Mouse (Mus musculus) forebrain, embryonic 13.5 days (tissue): ENCODE data around the gene Dlgap5. TPM values are rescaled to one million over a fixed set of nuclear protein-coding genes. Genes with fewer than 3 reads are reported as not detected.
A peak's percentile ranks its signal among the peaks of the same experiment; 100 is the strongest.

ENCODE experiments used
- ATAC-seq: fragments of 200-750 bp; cut with Nextera tagmentation; 2 replicates; pipeline ENCODE4 v1.8.0; 2017
- H3K27ac ChIP-seq: fragments of 300-500 bp; sonication (generic); 2 replicates; pipeline ENCODE4 v1.5.1; 2015; ENCODE audit warnings: inconsistent platforms, mild to moderate bottlenecking, moderate library complexity
- H3K27me3 ChIP-seq: fragments of 300-500 bp; sonication (generic); 2 replicates; pipeline ENCODE4 v1.6.1; 2015; ENCODE audit warnings: mild to moderate bottlenecking, inconsistent platforms
- H3K36me3 ChIP-seq: fragments of 300-500 bp; sonication (generic); 2 replicates; pipeline ENCODE4 v1.6.1; 2015; ENCODE audit warnings: mild to moderate bottlenecking, inconsistent platforms; ENCODE audit not compliant: poor library complexity, severe bottlenecking
- H3K4me1 ChIP-seq: fragments of 300-500 bp; sonication (generic); 2 replicates; pipeline ENCODE4 v1.6.1; 2015; ENCODE audit warnings: inconsistent platforms
- H3K4me2 ChIP-seq: fragments of 300-500 bp; sonication (generic); 2 replicates; pipeline ENCODE4 v1.6.1; 2015; ENCODE audit warnings: inconsistent platforms, mild to moderate bottlenecking, moderate library complexity
- H3K4me3 ChIP-seq: fragments of 300-500 bp; sonication (generic); 2 replicates; pipeline ENCODE4 v1.5.1; 2015; ENCODE audit warnings: mild to moderate bottlenecking, inconsistent platforms
- H3K9ac ChIP-seq: fragments of 300-500 bp; sonication (generic); 2 replicates; pipeline ENCODE4 v1.6.1; 2015; ENCODE audit warnings: mild to moderate bottlenecking, inconsistent platforms
- H3K9me3 ChIP-seq: fragments of 300-500 bp; sonication (generic); replicated peaks from 2 replicates; pipeline ENCODE4 v1.6.1; 2016; ENCODE audit warnings: inconsistent platforms
- WGBS: fragments of 180-500 bp; shearing (Covaris S2); methylation state at CpG from one replicate; pipeline ENCODE4 v1.1.7; 2015; 5-methylcytosine and 5-hydroxymethylcytosine counted together
- polyA plus RNA-seq: library from polyadenylated mRNA; unstranded; fragments of >200 nt; fragmentation: Nextera tagmentation; extraction: Ambion mirVana; gene quantifications from 2 replicates; pipeline ENCODE4 v1.2.1, GENCODE M21; 2015

The Dlgap5 gene
- polyA plus RNA-seq, 1 experiment from 2014 or later: 42.0 TPM

DNA sequence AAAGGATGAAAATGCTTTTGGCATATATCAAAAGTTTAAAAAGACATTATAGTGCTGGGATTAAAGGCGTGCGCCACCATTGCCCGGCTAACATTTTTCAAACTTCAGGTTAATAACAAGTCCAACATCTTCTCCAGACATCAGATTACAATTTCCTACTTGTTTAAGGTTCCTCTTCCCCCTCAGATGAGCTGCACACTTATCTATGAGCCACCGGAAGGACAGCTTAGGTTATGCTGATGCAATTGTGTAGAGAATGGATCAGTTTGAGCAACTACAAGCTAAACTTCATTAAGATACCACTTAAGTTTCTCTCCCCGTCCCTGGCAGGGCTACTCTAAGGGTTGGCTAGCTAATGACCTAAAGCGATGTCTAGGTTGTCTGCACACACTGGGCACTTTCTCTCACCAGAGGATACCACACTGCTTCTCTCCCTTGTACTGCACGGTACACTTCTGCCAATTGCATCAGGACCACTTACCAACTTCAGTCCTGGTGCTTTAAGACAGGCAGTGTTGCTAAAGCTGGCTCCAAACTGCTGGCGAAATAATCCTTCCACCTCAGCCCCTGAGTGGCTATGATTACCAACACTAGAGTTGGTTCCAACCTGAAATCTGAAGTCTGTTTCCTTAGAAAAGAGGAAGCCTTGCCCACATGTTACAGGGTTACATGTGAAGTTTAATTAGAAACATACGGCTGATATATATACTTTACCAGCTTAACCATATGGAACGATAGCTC, 24.7 kb downstream of the Dlgap5 start:
- Histone ChIP-seq H3K4me1 (no peaks in the 10 kb centered on the region), H3K9me3 (no peaks in the 10 kb centered on the region), H3K4me3 (no peak overlapping the region), H3K4me2 (no peak overlapping the region), H3K27ac (no peak overlapping the region), H3K9ac (no peak overlapping the region), H3K27me3 (no peaks in the 10 kb centered on the region), H3K36me3 (peaks cover 86% of the 10 kb centered on the region)
- 94% methylated on average over 10 of the region's 10 CpGs for WGBS
- no peak for ATAC-seq

GRCm38 (mm10) chr14:47386125-47386524, 32.1 kb downstream of the Dlgap5 start:
- no peak overlapping the region for H3K27ac ChIP-seq
- no peaks in the 10 kb centered on the region for H3K27me3 ChIP-seq
- H3K4me1 ChIP-seq: no peaks in the 10 kb centered on the region
- no peak overlapping the region for H3K9ac ChIP-seq
- H3K36me3 ChIP-seq: peaks cover 53% of the 10 kb centered on the region
- no peak overlapping the region for H3K4me3 ChIP-seq
- no peak overlapping the region for H3K4me2 ChIP-seq
- no peak for ATAC-seq
- H3K9me3 ChIP-seq: no peaks in the 10 kb centered on the region
- 85% methylated on average over 11 of the region's 11 CpGs for WGBS

GRCm38 (mm10) chr14:47384653-47385052, 33.6 kb downstream of the Dlgap5 start:
- WGBS: 80% methylated on average over 10 of the region's 10 CpGs
- H3K27me3 ChIP-seq: no peaks in the 10 kb centered on the region
- H3K4me3 ChIP-seq: no peak overlapping the region
- H3K4me2 ChIP-seq: no peak overlapping the region
- peaks cover 40% of the 10 kb centered on the region for H3K36me3 ChIP-seq
- H3K27ac ChIP-seq: no peak overlapping the region
- no peaks in the 10 kb centered on the region for H3K4me1 ChIP-seq
- no peak for ATAC-seq
- no peak overlapping the region for H3K9ac ChIP-seq
- no peaks in the 10 kb centered on the region for H3K9me3 ChIP-seq

- Histone ChIP-seq H3K9ac (no peak overlapping the region), H3K4me2 (no peak overlapping the region), H3K27me3 (no peaks in the 10 kb centered on the region), H3K27ac (no peak overlapping the region), H3K4me1 (no peaks in the 10 kb centered on the region), H3K4me3 (no peak overlapping the region), H3K9me3 (no peaks in the 10 kb centered on the region), H3K36me3 (peaks cover 34% of the 10 kb centered on the region)
- no peak for ATAC-seq
- WGBS: 92% methylated on average over 7 of the region's 7 CpGs
Observed at GRCm38 (mm10) chr14:47383911-47384310, 34.3 kb downstream of the Dlgap5 start.

GRCm38 (mm10) chr14:47378336-47378735, 39.9 kb downstream of the Dlgap5 start:
- 84% methylated on average over 7 of the region's 7 CpGs for WGBS

GRCm38 (mm10) chr14:47376526-47376925, 41.7 kb downstream of the Dlgap5 start:
- Histone ChIP-seq H3K27ac (no peak overlapping the region), H3K9me3 (no peaks in the 10 kb centered on the region), H3K9ac (no peak overlapping the region), H3K36me3 (no peaks in the 10 kb centered on the region), H3K4me1 (peaks cover 7% of the 10 kb centered on the region), H3K27me3 (peaks cover 22% of the 10 kb centered on the region), H3K4me2 (no peak overlapping the region), H3K4me3 (no peak overlapping the region)
- 78% methylated on average over 2 of the region's 2 CpGs for WGBS
- ATAC-seq: no peak

More at GRCm38 (mm10) chr14:47378336-47378735, 39.9 kb downstream of the Dlgap5 start:
- Histone ChIP-seq H3K4me1 (peaks cover 7% of the 10 kb centered on the region), H3K9me3 (no peaks in the 10 kb centered on the region), H3K27ac (no peak overlapping the region), H3K9ac (no peak overlapping the region), H3K36me3 (no peaks in the 10 kb centered on the region), H3K4me2 (no peak overlapping the region), H3K27me3 (peaks cover 13% of the 10 kb centered on the region), H3K4me3 (no peak overlapping the region)
- no peak for ATAC-seq

GRCm38 (mm10) chr14:47373728-47374678, 44.2 kb downstream of the Dlgap5 start:
- H3K9ac ChIP-seq: peak overlapping the region; percentile 16; the same call in 1 of the 2 replicates
- no peak for ATAC-seq

GRCm38 (mm10) chr14:47371689-47372088, 46.5 kb downstream of the Dlgap5 start:
- Histone ChIP-seq H3K27ac (no peak overlapping the region), H3K9me3 (no peaks in the 10 kb centered on the region), H3K4me1 (peaks cover 24% of the 10 kb centered on the region), H3K27me3 (peaks cover 22% of the 10 kb centered on the region), H3K36me3 (no peaks in the 10 kb centered on the region), H3K4me2 (no peak overlapping the region), H3K4me3 (no peak overlapping the region), H3K9ac (no peak overlapping the region)
- no peak for ATAC-seq
- WGBS: 77% methylated on average over 6 of the region's 6 CpGs

More at GRCm38 (mm10) chr14:47373728-47374678, 44.2 kb downstream of the Dlgap5 start:
- WGBS: 13% methylated on average over 49 of the region's 49 CpGs
- peak overlapping the region; percentile 55 for H3K4me2 ChIP-seq
- peak overlapping the region; percentile 24 for H3K4me3 ChIP-seq
- H3K9me3 ChIP-seq: no peaks in the 10 kb centered on the region
- H3K4me1 ChIP-seq: peaks cover 7% of the 10 kb centered on the region
- no peak overlapping the region for H3K27ac ChIP-seq
- peaks cover 22% of the 10 kb centered on the region for H3K27me3 ChIP-seq
- H3K36me3 ChIP-seq: no peaks in the 10 kb centered on the region

- 80% methylated on average over 3 of the region's 3 CpGs for WGBS
- no peak overlapping the region for H3K9ac ChIP-seq
- ATAC-seq: no peak
- no peak overlapping the region for H3K27ac ChIP-seq
- H3K27me3 ChIP-seq: peaks cover 22% of the 10 kb centered on the region
- H3K4me1 ChIP-seq: peaks cover 31% of the 10 kb centered on the region
- H3K4me2 ChIP-seq: no peak overlapping the region
- H3K9me3 ChIP-seq: no peaks in the 10 kb centered on the region
- H3K4me3 ChIP-seq: no peak overlapping the region
- H3K36me3 ChIP-seq: no peaks in the 10 kb centered on the region
Observed at GRCm38 (mm10) chr14:47370790-47371189, 47.4 kb downstream of the Dlgap5 start.

DNA sequence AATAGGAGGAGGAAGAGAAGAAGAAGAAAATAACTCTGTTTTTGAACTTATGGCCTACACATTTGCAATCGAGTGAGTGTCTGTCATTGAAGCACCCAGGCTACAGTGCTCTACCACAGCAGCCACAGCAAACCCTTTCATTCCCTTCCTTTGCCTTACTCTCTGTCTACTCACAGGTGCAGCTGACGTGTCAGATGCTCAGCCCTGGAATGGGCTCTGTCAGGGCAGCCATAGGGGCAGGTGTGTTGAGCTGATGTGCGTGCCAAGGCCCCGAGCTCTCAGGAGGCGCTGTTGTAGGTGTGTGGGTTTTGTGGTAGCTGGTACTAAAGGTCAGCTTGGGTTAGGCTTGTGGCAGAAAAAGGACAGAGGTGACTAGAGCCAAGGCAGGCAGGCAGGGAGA, 48.5 kb downstream of the Dlgap5 start:
- peaks cover 38% of the 10 kb centered on the region for H3K4me1 ChIP-seq
- no peaks in the 10 kb centered on the region for H3K36me3 ChIP-seq
- no peak for ATAC-seq
- H3K27ac ChIP-seq: no peak overlapping the region
- H3K27me3 ChIP-seq: peaks cover 22% of the 10 kb centered on the region
- 89% methylated on average over 5 of the region's 5 CpGs for WGBS
- no peak overlapping the region for H3K9ac ChIP-seq
- H3K9me3 ChIP-seq: no peaks in the 10 kb centered on the region
- no peak overlapping the region for H3K4me3 ChIP-seq
- no peak overlapping the region for H3K4me2 ChIP-seq

GRCm38 (mm10) chr14:47367461-47367860, 50.7 kb downstream of the Dlgap5 start, which contains the start of gene Lgals3:
Gene Lgals3 (plus strand): TSS chr14:47367751.
- H3K9me3 ChIP-seq: no peaks in the 10 kb centered on the region
- H3K4me3 ChIP-seq: no peak within 1 kb of the TSS
- H3K27ac ChIP-seq: peak within 1 kb of the TSS; percentile 40; the same call in 1 of the 2 replicates
- peaks cover 32% of the 10 kb centered on the region for H3K4me1 ChIP-seq
- peak within 1 kb of the TSS; percentile 26 for H3K4me2 ChIP-seq
- peak; percentile 91 for ATAC-seq
- no peaks in the 10 kb centered on the region for H3K36me3 ChIP-seq
- H3K27me3 ChIP-seq: peaks cover under 1% of the 10 kb centered on the region; the same call in 1 of the 2 replicates
- H3K9ac ChIP-seq: 0 out of 2 replicates have a peak within 1 kb of the TSS, but pooled peaks have one; percentile 34
- 46% methylated on average over 9 of the region's 9 CpGs for WGBS

- Histone ChIP-seq H3K4me3 (no peak overlapping the region), H3K4me2 (no peak overlapping the region), H3K9me3 (no peaks in the 10 kb centered on the region), H3K36me3 (no peaks in the 10 kb centered on the region), H3K27me3 (no peaks in the 10 kb centered on the region), H3K4me1 (peaks cover 32% of the 10 kb centered on the region), H3K9ac (no peak overlapping the region), H3K27ac (peak overlapping the region; percentile 40; the same call in 1 of the 2 replicates)
- 44% methylated on average over 7 of the region's 7 CpGs for WGBS
- ATAC-seq: peak; percentile 91
Observed at GRCm38 (mm10) chr14:47366881-47367321, 51.3 kb downstream of the Dlgap5 start.
